Mouse (Mus musculus) G1E (cell line): ENCODE data around the gene Spata48. TPM values are rescaled to one million over a fixed set of nuclear protein-coding genes. Genes with fewer than 3 reads are reported as not detected.
A peak's percentile ranks its signal among the peaks of the same experiment; 100 is the strongest.

Experiments used
- ATAC-seq: 2 replicates; pipeline ENCODE4 v1.8.0; 2016; ENCODE audit warnings: mild to moderate bottlenecking; ENCODE audit not compliant: insufficient number of reproducible peaks, poor library complexity, low FRiP score, severe bottlenecking; ENCODE audit errors: extremely low read depth
- DNase-seq: peaks from one replicate; pipeline ENCODE4 v3.0.0; 2012; ENCODE audit warnings: low spot score
- H3K27me3 ChIP-seq: 2 replicates; pipeline ENCODE4 v1.6.1; 2012; ENCODE audit warnings: mild to moderate bottlenecking, low read length, inconsistent platforms; ENCODE audit not compliant: insufficient read depth
- H3K36me3 ChIP-seq: replicated peaks from 2 replicates; pipeline ENCODE3; 2012; ENCODE audit warnings: mild to moderate bottlenecking, inconsistent platforms
- H3K4me1 ChIP-seq: 2 replicates; pipeline ENCODE4 v1.6.1; 2012; ENCODE audit warnings: low read depth, low read length, inconsistent platforms, mixed read lengths; ENCODE audit not compliant: insufficient read depth
- H3K4me3 ChIP-seq: 2 replicates; pipeline ENCODE4 v1.5.1; 2012; ENCODE audit warnings: low read depth, mild to moderate bottlenecking, inconsistent platforms, low read length, moderate library complexity, mixed read lengths
- H3K9me3 ChIP-seq: replicated peaks from 2 replicates; pipeline ENCODE4 v1.6.1; 2012; ENCODE audit warnings: inconsistent platforms
- CTCF ChIP-seq: IDR thresholded peaks from 2 replicates; pipeline ENCODE4 v1.5.1; 2012; ENCODE audit warnings: low read depth, low read length, inconsistent platforms, mixed read lengths
- GATA1 ChIP-seq: IDR thresholded peaks from 2 replicates; pipeline ENCODE4 v1.6.1; 2012; ENCODE audit warnings: borderline replicate concordance, low read length, inconsistent platforms, mixed read lengths
- GATA2 ChIP-seq: IDR thresholded peaks from 2 replicates; pipeline ENCODE4 v1.6.1; 2012; ENCODE audit warnings: low read depth, low read length, inconsistent platforms, borderline replicate concordance
- POLR2AphosphoS5 ChIP-seq: IDR thresholded peaks from 2 replicates; pipeline ENCODE4 v1.6.1; 2012; ENCODE audit warnings: low read depth, low read length, inconsistent platforms; ENCODE audit not compliant: insufficient replicate concordance
- TAL1 ChIP-seq: conservative IDR thresholded peaks from 2 replicates; pipeline ENCODE4 v1.6.1; 2012; ENCODE audit warnings: low read depth, low read length, inconsistent platforms, mixed read lengths
- polyA plus RNA-seq: library from polyadenylated mRNA; stranded (reverse); fragments of >175 nt; gene quantifications from 2 replicates; pipeline ENCODE4 v1.2.3, GENCODE M21; 2012
- total RNA-seq, 2 experiments: library from RNA; stranded (forward) in 1 of 2; stranded (reverse) in 1 of 2; fragments of 200-1000 nt in 1 of 2; fragments of >200 nt in 1 of 2; fragmentation: Nextera tagmentation in 1 of 2; gene quantifications; 2 replicates each; pipeline ENCODE4 v1.2.3; 2014 to 2017

The Spata48 gene
- total and polyA plus RNA-seq, 3 experiments = 1.6 to 2.7 (median 1.7) TPM

GRCm38 (mm10) chr11:11547597-11548240 is 85.8 kb downstream of the Spata48 start:
- TF ChIP-seq CTCF (no peak), GATA1 (no peak), POLR2AphosphoS5 (no peak), TAL1 (no peak), GATA2 (no peak)
- Histone ChIP-seq H3K9me3 (no peaks in the 10 kb centered on the region), H3K4me1 (peaks cover 4% of the 10 kb centered on the region), H3K27me3 (no peaks in the 10 kb centered on the region; the same call in none of the 2 replicates), H3K4me3 (no peak overlapping the region), H3K36me3 (no peaks in the 10 kb centered on the region)
- DNase-seq = no peak
- no peak for ATAC-seq

DNA sequence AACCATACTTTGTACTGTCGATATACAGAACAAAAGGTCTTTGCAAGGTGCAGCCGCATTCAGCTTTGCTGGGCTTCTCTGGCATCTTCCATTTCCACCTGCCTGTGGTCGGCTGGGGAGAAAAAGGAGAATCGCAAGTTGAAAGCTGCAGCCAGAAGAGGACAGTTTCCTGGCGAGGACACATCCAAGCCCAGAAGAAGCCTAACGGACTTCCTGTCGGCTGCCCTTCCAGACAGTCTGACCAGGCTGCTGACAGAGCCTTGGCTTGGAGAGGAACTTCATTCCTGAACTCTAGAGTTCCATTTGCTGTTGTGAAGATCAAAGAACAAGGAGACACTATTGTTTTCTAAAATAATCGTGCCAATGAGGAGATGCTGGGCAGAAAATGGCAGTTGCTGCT is 93.7 kb downstream of the Spata48 start:
- Histone ChIP-seq H3K9me3 (no peaks in the 10 kb centered on the region), H3K36me3 (no peaks in the 10 kb centered on the region), H3K4me3 (no peak overlapping the region), H3K4me1 (peaks cover 39% of the 10 kb centered on the region), H3K27me3 (no peaks in the 10 kb centered on the region)
- DNase-seq = no peak
- TF ChIP-seq TAL1 (no peak), GATA1 (no peak), GATA2 (no peak)
- no peak for ATAC-seq

DNA sequence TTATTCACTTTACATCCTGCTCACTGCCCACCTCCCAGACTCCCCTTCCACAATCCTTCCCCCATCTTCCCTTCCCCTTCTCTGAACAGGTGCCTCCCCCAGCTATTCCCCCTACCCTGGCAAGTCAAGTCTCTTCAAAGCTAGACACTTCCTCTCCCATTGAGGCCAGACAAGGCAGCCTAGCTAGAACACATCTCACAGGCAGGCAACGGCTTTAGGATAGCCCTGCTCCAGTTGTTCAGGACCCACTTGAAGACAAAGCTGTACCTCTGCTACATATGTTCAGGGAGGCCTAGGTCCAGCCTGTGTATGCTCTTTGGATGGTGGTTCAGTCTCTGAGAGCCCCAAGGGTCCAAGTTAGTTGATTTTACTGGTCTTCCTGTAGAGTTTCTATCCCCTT is 94.3 kb downstream of the Spata48 start:
- H3K4me3 ChIP-seq = no peak overlapping the region
- H3K9me3 ChIP-seq = no peaks in the 10 kb centered on the region
- ATAC-seq = no peak
- no peaks in the 10 kb centered on the region for H3K27me3 ChIP-seq
- TF ChIP-seq GATA1 (no peak), TAL1 (no peak), GATA2 (no peak), POLR2AphosphoS5 (no peak), CTCF (no peak)
- peaks cover 40% of the 10 kb centered on the region for H3K4me1 ChIP-seq
- no peaks in the 10 kb centered on the region for H3K36me3 ChIP-seq
- no peak for DNase-seq

GRCm38 (mm10) chr11:11557173-11557967 is 95.5 kb downstream of the Spata48 start:
- no peaks in the 10 kb centered on the region for H3K36me3 ChIP-seq
- H3K9me3 ChIP-seq = no peaks in the 10 kb centered on the region
- ATAC-seq = peak; percentile 62; the same call in 1 of the 2 replicates
- H3K27me3 ChIP-seq = no peaks in the 10 kb centered on the region
- peak; percentile 30 for DNase-seq
- TF ChIP-seq GATA1 (no peak), TAL1 (no peak), POLR2AphosphoS5 (no peak), GATA2 (no peak), CTCF (peak; percentile 69)
- H3K4me1 ChIP-seq = peaks cover 41% of the 10 kb centered on the region
- no peak overlapping the region for H3K4me3 ChIP-seq

DNA sequence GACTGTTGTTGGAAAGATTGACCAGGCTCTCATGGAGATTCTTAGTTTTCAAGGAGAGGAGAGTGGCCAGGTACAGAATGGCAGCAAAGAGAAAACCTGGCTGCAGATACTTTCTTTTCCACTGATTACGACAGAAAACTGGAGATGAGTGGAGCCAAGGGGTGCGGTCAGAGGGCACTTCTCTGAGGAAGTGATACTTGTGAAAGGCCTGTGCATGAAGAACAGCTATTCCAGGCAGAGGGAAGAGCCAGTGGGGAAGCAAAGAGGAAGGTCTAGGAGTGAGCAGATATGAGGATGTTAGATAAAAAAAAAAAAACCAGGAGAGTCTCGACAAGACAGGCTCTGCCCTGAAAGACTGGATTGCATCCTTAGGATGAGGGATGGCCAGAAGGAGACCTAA is 96.8 kb downstream of the Spata48 start:
- Histone ChIP-seq H3K4me1 (peaks cover 45% of the 10 kb centered on the region), H3K27me3 (no peaks in the 10 kb centered on the region), H3K36me3 (no peaks in the 10 kb centered on the region), H3K4me3 (no peak overlapping the region), H3K9me3 (no peaks in the 10 kb centered on the region)
- DNase-seq (no peak), ATAC-seq (no peak)
- TF ChIP-seq CTCF (no peak), POLR2AphosphoS5 (no peak)

DNA sequence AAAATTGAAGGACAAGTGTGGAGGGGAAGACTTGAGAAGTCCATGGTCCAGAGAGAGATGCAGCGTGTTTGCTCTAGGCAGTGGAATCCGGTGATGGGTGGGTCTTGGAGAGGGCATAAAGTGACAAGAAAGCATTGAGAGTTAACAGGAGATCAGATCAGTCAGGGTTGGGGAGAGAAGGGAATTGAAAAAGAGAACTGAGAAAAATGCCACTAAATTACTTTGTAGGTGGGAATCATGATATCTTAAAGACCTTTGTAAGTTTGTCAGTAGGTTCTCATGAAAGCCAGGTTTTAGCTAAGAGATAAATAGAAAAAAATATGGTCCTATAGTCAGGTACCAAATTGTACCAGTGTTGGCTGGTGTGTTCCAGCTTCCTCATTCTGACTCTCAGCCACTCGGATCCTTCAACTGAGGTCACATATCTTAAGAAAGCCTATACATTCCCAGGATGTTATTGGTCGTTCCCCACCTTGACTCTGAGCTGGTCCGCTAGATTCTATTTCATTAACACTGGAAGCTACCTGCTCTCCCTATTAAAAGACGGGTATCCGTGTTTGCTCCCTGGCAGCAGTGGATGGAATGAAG is 97.3 kb downstream of the Spata48 start:
- Histone ChIP-seq H3K36me3 (no peaks in the 10 kb centered on the region), H3K9me3 (no peaks in the 10 kb centered on the region), H3K27me3 (no peaks in the 10 kb centered on the region), H3K4me3 (no peak overlapping the region), H3K4me1 (peaks cover 49% of the 10 kb centered on the region)
- ATAC-seq (no peak), DNase-seq (no peak)
- no peak for TF ChIP-seq POLR2AphosphoS5
- no peak for TF ChIP-seq TAL1
- no peak for TF ChIP-seq CTCF
- TF ChIP-seq GATA2 = no peak
- TF ChIP-seq GATA1 = no peak

GRCm38 (mm10) chr11:11561118-11561517 is 99.2 kb downstream of the Spata48 start:
- peaks cover 61% of the 10 kb centered on the region for H3K4me1 ChIP-seq
- no peaks in the 10 kb centered on the region for H3K9me3 ChIP-seq
- H3K36me3 ChIP-seq = no peaks in the 10 kb centered on the region
- ATAC-seq (no peak), DNase-seq (no peak)
- TF ChIP-seq TAL1 (no peak), GATA1 (no peak), POLR2AphosphoS5 (no peak), CTCF (no peak)
- H3K4me3 ChIP-seq = no peak overlapping the region
- no peaks in the 10 kb centered on the region for H3K27me3 ChIP-seq
